Mouse (Mus musculus) liver, embryonic 14.5 days (tissue): ENCODE measurements around the gene Cops4.

ENCODE experiments used
- CTCF ChIP-seq: IDR thresholded peaks from 2 replicates; pipeline ENCODE4 v1.5.1; 2016; ENCODE audit warnings: antibody characterized with exemption, low read depth, control low read depth
- EP300 ChIP-seq: IDR thresholded peaks from 2 replicates; pipeline ENCODE4 v1.6.1; 2016; ENCODE audit warnings: antibody characterized with exemption, low read depth

DNA sequence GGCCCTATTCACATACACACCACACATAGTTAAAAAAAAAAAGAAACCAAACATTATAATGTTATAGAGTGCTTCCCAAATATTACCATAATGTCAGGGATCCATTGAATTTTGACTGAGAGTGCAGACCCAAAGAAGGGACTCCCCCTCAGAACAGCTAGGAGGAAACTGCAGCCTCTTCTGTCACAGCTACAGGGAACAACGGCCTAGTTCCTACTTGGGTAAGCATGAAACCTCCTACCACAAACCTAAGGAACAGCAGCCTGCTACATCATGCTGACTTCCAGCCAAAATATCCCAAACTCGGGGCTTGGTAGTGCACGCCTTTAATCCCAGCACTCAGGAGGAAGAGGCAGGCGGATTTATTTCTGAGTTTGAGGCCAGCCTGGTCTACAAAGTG, 31.2 kb downstream of the Cops4 start:
- no peak for TF ChIP-seq CTCF
- no peak for TF ChIP-seq EP300
